Mouse (Mus musculus): ENCODE measurements at regions not wholly inside any gene's neighbourhood (a gene's known extent, or its start where the extent isn't known, plus 50 kb on each side); places are given as distances from the start of the nearest gene placed in this dataset.
A peak's percentile ranks its signal among the peaks of the same experiment; 100 is the strongest.
"Not testable (repeated sequence)": the region's sequence is repeated elsewhere in the genome, so short reads cannot be mapped to it uniquely, and the experiment has no call there.

DNA sequence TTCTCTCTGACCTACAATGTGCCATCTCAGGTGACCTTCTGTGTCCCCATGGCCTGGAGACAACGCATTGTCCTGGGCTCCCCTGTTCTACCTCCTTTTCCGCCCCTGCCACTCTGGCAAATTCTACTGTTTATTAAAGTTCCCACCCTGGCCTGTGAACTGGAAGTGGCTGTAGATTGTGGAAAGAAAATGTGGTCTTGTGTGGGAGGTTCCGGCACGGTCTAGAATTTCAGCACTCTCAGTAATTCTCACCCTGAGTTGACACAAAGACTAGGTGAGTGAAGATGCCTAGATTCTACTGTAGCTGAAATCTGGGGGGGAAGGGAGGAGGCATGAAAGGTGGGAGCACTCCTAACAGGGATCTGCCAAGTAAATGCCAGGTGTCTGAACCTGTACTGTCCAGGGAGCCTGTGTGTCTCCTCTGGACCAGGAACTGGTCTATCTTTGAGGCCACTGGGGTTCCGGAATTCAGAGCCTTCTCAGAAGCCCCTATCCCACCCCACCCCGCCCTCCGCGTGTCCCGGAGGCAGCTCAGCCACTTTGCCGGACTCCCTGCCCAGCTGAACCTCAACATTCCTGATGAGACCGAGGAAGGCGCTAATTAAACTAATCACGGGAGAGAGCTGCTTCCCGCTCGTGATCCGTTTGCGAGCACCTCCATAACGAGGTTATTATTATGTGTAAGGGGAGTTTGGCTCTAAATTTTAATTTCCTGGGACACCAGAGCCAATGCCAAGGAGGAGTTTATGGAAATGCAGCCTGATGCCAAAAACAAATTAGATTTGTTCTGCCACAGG is 77.3 kb upstream of the Cpsf6 start:
- DNase-seq: no peak

DNA sequence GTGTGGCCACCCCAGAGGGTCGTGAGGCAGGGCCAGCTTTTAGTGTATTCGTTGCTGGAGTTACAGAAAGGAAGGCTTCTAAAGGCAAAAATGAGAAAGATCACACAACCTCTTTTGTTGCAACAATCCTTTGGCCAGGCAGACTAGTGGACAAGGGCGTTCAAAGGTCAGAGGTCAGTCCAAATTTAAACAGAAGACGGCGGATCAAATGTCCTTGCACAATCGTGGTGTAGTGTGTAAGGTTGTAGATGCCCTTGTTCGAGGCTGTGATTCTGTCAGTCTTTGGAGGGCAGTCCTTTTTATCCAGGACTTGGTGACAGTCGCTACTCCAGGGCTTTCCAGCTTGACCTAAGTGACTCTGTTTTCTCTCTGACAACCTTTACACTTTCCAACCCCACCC is 76.6 kb upstream of the Cpsf6 start:
- DNase-seq: no peak

DNA sequence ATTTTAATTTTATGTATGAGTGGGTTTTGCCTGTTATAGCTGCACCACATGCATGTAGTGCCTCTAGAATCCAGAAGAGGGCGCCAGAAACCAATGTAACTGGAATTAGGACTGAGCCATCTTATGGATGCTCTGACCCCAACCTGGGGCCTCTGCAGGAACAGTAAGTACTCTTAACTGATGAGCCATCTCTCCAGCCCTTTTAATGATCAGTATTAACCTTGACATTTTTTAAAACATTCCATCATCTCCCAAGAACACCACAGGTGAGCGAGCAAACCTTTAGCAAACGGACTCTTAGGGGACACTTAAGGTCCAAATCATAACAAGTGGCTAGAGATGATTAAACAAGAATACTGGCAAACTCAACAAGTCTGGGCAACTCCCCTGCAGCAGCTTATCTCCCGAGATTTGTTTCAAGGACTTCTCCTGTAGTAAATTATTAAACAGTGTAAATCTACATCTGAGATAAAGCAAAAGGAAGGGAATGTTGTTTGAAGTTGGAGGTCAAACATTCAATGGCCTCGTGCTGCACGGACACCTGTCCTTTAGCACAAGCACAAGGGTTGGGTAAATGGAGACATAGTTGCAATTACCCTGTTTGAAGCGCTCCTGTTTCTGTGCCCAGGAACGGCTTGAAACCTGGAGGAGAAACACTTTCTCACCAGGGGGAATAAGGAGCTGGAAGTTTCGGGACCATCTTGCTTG is 75.9 kb upstream of the Cpsf6 start:
- DNase-seq: peak; percentile 58 to 78

DNA sequence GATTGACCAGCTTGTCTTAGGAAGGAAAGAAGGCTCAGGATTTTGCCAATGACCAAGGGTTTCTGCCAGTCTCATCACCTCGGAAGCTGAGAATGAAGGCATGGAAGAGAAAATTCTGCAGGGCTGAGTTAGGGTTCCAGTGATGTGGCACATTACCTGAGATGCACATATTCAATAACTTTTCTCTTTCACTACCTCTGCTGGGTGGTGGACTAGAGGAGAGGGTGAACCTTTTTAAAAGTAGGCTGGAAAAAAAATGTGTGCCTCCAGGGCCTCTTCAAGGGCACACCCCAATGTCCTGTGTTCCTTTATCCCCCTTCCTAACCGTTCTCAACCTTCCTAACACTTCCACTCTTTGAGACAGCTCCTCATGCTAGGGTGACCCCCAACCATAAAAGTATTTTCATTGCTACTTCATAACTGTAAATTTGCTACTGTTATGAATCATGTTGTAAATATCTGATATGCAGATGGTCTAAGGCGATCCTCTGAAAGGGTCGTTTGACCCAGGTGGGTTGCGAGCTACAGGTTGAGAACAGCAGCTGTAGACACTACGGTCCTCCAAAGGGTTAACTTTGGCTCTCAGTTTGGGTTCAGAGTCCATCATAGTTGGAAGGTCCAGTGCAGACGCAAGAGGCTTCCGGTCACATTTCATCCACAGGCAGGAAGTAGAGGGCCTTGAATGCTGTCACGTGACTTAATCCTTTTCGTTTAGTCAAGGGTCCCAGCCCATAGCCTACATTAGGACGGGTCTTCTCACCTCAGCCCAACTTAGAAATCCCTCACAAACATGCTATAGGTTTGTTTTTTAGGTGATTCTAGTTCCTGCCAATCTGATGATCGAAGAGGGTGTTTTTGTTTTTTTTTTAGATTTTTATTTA is 75.1 kb upstream of the Cpsf6 start:
- no peak for DNase-seq

DNA sequence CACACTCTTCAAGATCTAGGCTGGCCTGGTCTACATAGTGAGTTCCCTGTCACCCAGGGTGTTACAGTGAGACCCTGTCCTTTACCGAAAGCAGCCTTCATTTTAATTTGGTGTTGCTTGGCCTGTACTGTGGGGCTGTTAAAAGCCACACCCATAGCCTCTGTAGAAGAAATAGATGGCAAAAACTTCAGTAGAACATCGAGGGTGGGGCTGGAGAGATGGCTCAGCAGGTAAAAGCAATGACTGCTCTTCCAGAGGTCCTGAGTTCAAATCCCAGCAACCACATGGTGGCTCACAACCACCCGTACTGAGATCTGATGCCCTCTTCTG is 74.3 kb upstream of the Cpsf6 start:
- no peak for DNase-seq

DNA sequence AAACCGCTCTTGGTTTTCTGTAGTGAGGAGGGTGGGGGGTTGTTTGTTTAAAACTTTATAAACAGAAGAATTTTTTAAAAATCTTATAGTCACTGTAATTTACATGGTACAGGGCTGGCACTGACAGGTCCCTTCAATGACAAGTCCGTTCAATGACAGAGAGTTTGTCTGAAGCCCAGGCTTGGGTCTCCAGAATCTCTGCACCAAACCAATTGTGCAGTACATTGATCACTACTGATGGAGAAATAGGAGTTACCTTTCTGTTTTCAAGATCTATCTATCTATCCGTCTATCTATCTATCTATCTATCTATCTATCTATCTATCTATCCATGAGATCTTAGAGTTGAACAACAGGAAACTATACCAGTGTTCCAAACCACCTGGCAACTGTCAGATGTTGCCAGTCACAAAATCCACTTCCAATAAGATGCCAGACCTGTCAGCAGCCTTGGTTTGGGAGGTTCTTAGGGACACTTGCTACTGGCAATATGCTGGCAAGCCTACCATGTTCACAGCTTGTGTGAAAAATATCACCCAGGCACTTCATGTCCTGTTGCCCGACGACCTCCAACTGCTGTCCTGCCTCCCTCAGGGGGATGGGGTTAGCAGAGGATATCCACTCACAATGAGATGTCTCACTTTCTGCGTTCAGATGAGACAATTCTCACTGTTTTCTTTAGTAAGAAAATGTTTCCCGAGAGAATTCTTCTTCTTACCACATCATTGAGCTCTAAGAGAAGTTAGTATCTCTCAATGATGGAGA is 73.8 kb upstream of the Cpsf6 start:
- no peak for DNase-seq

DNA sequence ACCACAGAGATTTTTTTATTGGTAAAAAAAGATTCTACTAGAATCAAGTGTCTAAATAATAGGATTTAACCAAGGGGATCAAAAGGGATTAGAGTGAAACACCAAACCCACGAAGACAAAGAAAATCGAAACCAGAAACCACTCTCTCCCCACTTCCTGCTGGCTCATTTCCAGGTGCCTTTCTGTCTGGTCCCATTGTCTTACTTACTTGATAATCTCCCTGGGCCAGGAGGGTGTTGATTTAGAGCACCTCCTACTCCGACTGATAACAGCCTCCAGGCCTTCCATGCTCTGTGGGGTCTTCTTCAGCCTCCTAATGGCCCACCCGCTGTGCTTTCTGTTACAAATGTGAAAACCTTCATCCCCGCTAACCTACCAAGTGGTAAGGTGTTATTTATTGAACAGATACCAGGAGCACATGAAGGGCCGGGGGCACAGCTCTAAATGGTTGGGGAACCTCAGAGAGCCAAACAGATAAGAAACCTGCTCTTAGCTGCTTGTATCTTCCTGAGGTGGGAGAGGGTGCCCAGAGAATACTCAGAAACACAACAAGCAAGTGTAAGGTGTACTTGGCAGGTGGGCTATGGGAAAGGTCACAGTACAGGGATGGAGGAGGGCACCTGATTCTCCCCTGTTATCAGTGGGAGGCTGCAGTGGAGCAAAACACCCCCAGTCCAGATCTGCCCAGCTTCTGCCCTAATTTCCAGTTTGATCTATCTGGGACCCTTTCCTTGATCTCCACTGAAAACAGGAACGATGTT is 72.6 kb upstream of the Cpsf6 start:
- peak; percentile 73 to 74 for DNase-seq

DNA sequence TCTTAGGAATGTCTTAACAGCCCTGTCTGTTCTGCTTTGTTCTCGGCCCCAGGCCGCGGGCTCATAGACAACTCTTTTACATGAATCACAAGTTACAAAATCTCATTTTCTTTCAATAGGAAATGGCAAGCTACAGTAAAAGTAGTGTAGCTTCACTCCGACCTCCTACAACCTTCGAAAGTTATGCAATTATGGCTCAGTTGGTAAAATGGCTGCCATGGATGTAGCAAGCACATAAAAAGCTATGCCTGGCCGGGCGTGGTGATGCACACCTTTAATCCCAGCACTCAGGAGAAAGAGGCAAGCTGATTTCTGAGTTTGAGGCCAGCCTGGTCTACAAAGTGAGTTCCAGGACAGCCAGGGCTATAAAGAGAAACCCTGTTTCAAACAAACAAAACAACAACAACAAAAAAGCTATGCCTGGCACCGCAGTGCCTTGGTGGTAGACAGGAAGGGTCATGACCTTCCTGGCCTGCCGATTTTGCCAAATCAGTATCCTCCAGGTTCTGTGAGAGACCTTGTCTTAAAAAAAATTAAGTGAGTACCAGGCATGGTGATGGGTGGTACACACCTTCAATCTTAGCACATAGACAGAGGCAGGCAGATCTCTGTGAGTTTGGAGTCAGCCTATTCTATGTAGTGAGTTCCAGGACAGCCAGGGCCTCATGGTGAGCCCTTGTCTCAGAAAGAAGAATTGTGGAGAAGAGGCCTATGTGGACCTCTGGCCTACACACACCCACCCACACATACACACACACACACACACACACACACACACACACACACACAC is 71.8 kb upstream of the Cpsf6 start:
- DNase-seq: no peak

DNA sequence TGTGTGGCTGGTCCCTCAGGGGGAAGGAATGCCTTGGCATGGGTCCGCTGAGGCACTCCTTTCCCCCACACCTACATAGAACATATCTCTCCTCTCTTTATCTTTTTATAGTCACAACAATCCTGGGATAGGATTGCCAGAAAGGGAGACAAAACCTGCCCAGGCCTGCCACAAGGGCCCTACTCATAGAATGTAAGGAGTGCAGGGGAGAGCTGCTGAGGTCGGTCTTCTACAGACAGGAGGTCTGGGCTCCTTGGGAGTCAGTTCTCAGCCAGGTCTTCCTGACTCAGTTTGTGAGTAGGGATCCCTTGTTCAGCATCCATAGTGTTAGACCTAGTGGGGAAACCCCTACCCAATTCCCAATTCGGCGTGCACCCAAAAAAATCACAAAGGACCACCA is 70.8 kb upstream of the Cpsf6 start:
- DNase-seq: no peak

DNA sequence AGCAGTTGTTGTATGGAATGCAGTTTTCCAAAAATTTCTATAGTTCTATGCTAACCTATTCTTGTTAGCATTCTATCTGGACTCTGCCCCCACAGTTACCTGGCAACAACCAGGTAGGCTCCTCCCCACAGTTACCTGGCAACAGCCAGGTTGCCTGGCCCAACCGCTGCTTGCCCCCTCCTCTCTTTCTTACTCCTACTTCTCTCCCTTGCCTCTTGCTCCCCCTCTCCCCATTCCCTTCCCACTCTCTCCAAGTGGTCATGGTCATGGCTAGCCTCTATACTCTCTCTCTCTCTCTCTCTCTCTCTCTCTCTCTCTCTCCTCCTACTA is 70.4 kb upstream of the Cpsf6 start:
- DNase-seq: no peak

DNA sequence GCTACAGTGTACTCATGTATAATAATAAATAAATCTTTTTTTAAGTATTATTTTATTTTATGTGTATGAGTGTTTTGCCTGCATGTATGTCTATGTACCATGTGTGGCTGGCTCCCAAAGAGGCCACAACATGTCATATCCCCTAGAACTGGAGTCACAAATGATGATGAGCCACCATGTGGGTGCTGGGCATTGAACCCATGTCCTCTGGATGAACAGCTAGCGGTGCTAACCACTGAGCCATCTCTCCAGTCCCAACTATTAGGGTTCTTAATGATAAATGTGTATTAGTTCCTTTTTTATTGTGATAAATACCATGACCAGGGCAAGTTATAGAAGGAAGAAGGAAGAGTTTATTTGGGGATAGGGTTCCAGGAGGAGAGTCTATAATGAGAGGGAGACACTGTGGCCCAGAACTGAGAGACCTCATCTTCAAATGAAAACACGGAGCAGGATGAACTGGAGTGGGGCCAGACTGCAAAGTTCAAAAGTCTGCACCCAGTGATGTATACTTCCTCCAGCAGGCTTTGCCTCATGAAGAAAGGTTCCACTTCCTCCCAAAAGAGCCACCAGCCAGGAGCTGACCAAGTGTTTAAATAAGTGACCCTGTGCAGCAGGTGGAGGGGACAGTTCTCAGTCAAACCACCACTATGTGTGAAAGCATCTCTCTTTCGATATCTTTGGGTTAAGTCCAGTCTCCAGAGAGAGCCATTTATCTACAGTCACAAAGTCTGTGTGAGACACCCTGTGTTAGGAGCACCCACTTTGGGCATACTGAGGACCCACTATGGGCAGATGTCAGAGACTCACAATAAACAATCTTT is 69.8 kb upstream of the Cpsf6 start:
- no peak for DNase-seq

DNA sequence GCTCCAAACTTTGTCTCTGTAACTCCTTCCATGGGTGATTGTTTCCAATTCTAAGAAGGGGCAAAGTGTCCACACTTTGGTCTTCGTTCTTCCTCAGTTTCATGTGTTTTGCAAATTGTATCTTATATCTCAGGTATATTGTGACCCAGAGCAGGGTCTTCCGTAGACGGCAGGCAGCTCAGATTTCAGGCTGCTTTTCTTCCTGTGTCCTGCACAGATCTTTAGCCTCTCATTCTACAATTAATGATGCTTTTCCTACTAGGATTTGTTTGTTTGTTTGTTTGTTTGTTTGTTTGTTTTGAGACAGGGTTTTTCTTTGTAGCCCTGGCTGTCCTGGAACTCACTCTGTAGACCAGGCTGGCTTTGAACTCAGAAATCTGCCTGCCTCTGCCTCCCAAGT is 69.0 kb upstream of the Cpsf6 start:
- DNase-seq: not testable (repeated sequence)

DNA sequence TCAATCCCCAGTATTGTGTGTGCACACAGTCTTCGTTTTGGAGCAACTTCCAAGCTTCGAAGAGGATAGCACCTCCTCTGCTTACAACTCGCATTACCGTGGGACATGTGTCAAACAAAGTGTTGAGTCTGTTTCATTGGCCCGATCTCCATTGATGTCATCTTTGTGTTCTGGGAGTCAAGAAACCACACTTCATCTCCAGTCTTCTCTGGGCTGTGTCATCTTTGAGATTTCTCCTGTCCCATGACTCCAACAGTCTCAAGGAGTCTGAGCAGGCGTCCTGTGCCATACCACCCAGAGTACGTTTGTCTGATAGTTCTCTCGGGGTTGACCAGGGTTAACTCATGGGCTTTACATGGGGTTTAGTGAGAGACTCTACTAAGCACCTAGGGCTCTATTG is 67.8 kb upstream of the Cpsf6 start:
- DNase-seq: no peak

DNA sequence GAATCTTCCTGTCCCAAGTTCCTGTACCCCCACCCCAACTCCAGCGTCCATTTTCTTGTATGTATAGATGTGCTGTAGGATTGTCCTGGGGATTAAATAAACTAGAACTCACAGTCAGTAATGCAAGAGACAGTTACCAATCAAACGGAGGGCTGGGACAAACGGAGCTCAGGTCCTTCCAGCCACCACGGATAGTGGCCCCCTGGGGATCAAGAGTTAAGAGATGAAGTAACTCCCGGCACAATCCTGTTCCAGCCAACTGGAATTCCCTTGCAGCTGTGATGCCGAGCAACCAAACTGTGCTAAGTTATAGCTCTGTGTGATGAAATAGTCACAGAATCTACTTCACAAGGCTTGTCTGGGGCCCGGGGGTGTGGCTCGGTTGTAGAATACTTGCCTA is 67.4 kb upstream of the Cpsf6 start:
- DNase-seq: no peak

DNA sequence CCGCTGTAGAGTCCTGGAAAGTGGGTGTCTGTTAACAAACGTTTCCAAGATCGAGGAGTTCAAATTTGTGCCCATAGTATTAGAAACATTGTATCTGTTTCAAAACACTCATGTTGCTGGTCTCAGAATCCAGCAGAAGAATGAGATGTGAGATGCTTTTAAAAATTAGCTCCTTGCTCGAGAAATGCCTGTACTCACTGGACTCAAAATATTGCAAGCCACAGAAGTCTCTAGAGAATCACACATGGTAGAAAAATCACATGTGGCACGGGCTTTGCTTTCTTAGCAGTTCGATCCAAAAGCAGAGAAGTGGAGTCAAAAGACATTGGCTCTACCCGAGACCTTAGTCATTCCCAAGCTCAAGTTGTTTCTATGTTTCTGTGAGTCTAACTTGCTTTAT is 67.0 kb upstream of the Cpsf6 start:
- no peak for DNase-seq

DNA sequence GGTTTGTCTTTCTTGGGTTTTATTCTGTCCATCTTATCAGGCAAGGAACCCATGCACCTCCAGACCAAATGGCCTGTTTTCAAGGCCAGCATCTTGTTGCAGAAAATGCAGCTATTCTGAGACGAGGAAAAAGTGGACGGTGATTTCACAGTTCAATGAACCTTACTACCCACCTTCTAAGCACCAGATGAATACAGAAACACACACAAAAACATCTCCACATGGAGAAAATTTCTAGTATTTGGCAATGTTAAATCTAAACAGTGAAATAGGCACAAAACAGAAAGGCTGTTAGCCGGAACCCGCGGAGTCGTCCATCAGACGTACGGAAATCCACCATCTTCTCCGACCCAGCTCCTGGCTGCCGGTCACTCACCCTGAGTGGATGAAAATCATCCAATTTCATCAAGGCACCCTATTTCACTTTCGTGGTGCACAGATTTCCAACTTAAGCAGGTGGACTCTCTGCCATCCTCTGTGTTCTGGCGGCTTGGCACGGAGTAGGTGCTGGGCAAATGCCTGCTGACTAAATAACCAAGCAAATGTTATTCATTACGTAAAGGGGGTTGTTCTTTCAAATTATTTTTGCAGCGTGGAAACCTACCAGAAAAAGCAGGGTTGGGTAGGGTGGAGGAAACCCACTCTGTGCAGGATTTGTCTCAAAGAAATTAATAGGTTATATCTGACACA is 66.1 kb upstream of the Cpsf6 start:
- DNase-seq: no peak

DNA sequence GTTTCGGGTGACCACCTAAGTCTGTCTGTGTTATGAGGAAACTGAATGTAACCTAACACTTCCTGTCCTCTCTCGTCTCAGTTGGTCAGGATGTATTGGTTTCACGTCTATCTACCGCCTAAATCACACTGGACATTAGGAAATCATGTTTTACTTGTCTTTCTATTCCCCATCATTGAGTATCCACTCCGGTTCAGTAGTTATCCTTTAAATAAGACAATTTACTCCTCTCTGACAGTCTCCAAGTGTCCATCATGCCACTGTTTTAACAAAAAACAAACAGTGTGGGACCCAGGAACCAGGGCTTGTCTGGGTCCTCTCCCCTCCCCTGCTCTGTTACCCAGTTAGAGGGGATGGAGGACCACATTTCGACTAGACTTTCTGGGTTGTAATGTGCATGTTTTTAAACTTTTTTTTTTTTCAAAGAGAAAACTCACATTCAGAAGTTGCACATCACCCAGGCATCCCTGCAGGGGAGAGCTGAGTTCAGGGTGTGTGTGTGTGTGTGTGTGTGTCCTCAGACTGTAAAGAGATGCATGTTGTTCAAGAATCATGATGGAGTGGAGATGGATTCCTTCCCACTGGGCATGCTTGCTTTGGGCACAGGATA is 65.5 kb upstream of the Cpsf6 start:
- DNase-seq: no peak

DNA sequence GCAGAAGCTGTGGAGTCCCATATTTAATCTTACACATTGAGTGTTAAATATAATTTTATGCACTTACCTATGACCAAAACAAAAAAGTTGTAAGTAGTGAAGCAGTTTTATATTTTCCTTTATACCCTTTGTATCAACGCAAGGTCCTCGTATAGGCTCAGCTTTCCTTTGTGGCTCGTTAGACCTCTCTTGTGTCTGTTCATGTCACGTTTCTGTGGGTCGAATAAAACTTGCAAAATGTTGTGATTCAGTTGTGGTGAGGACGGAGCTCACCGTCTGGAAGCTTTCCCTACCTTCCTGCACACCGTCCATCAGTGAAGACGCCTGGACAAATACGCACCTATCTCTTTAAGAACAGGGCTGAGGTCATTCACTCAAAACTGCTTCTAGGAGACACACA is 64.9 kb upstream of the Cpsf6 start:
- no peak for DNase-seq

All from kidney, postnatal 36 days (tissue).